Mouse (Mus musculus) liver (tissue): Measurements from ENCODE around the gene Ano9.

Source experiments
- DNase-seq: peaks from one replicate; pipeline ENCODE4 v3.0.0-alpha.2; 2020; ENCODE audit warnings: mixed read lengths

Gene Ano9

DNA sequence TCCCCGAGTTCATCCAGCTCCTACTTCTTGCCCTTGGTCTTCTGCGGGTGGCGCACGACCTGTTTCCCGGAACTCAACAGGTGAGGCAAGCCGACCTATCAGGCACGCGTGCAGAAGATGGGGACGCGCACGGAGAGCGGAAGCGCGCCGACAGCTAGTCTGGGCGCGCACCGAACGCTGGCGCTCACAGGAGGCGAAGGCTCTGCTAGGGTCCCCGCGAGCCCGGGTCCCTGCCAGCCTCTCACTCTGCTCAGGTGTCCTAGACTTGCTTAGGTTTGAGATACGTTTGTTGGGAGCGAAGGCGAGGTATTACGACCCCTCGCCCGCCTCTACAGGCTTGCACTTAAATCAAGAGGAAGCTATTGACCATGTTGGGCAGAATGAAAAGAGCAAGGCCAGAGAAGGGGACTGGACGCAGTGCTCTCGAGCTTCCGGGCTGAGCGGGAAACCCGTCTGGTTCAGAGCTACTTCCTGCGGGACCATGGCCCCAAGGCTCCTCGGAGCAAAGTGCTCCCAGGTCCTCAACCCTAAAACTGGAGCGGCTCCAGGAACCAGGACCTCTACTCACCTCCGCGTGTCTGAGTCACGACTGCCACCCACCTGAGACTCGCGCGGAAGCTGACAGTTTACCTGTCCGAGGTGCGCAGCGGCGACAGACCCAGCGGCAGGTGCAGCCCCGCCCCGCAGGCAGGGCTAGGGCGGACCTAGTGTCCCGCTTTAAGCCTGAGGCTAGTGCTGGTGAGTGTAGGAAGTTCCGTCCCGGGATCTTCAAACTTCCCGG lies 17.5 kb downstream of the Ano9 start, which contains the start of gene Sigirr:
Gene Sigirr (minus strand): TSS at position 662 of the 781 bp plus-strand sequence.
- DNase-seq: peak; percentile 50

- no peak for DNase-seq
Observed at GRCm38 (mm10) chr7:141097177-141097576, 20.4 kb downstream of the Ano9 start.

- peak; percentile 79 for DNase-seq
Observed at GRCm38 (mm10) chr7:141096649-141097056, 21.0 kb downstream of the Ano9 start.

DNA sequence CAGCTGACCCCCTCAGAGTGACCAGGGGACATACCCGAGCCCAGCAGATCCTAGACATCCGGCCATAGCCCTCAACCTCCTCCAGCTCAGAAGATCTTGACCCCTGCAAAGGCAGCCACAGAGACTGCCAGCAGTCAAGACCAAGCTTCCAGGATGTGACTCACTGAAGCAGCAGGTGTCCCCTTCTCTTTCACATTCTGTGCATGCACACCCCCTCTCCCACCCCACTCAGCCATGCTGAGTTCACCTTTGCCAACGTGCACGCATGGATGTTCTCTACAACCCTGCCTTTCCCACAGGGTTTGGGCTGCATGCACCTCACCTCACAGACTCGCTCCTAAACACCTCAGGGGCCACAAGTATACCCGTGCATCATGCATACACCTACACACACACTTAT lies 21.6 kb downstream of the Ano9 start:
- no peak for DNase-seq

GRCm38 (mm10) chr7:141094487-141095205 lies 23.0 kb downstream of the Ano9 start:
- DNase-seq: peak; percentile 41

DNA sequence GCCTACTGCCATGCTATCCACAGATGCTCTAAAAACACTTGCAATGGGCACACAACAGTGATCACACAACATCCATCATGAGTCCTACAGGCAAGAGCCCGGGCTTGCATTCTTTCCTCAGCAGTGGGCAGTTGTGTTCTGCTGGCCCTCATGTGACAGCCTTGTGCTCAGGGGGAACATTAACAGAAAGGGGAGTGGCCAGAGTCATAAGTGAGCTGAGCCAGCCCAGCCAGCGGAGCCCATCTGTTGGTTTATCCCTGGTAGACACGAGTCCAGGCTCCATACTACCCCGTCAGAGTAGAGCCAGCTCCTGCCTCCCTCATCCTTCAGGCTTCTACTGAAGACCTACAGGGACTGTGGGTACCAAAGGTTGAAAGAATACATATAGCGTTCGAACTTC lies 23.7 kb downstream of the Ano9 start:
- DNase-seq: peak; percentile 44

- peak; percentile 96 for DNase-seq
Observed at GRCm38 (mm10) chr7:141092051-141092735, 25.4 kb downstream of the Ano9 start.

DNA sequence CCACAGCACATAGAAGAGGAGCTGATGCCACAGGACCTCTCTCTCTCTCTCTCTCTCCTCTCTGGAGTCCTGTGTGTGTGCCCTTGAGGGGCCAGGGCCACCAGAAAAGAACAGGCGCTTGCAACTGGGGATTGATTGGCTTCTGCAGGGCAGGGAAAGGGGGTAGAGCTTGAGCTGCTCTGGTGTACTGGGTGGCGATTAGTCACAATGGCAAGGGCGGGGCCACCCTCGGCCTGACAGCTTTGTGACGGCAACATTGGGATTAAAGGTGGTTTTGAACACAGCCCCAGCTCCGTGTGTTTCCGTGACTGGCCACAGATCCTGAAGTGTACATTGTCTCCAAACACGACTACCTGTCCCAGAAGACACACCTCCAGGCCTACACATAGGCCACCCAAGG lies 27.4 kb downstream of the Ano9 start:
- no peak for DNase-seq

DNA sequence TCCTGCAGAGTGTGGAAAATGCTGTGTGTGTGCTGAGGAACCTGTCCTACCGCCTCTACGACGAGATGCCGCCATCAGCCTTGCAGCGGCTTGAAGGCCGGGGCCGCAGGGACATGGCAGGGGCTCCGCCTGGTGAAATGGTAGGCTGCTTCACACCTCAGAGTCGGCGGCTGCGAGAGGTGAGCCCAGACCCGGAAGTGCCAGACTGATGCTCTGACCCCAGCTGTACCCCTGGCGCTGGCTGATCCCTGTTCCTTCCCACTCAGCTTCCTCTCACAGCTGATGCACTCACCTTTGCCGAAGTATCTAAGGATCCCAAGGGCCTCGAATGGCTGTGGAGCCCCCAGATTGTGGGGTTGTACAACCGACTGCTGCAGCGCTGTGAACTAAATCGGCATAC lies 29.1 kb downstream of the Ano9 start:
- DNase-seq: no peak

GRCm38 (mm10) chr7:141087894-141088293 lies 29.7 kb downstream of the Ano9 start:
- DNase-seq: peak; percentile 32

DNA sequence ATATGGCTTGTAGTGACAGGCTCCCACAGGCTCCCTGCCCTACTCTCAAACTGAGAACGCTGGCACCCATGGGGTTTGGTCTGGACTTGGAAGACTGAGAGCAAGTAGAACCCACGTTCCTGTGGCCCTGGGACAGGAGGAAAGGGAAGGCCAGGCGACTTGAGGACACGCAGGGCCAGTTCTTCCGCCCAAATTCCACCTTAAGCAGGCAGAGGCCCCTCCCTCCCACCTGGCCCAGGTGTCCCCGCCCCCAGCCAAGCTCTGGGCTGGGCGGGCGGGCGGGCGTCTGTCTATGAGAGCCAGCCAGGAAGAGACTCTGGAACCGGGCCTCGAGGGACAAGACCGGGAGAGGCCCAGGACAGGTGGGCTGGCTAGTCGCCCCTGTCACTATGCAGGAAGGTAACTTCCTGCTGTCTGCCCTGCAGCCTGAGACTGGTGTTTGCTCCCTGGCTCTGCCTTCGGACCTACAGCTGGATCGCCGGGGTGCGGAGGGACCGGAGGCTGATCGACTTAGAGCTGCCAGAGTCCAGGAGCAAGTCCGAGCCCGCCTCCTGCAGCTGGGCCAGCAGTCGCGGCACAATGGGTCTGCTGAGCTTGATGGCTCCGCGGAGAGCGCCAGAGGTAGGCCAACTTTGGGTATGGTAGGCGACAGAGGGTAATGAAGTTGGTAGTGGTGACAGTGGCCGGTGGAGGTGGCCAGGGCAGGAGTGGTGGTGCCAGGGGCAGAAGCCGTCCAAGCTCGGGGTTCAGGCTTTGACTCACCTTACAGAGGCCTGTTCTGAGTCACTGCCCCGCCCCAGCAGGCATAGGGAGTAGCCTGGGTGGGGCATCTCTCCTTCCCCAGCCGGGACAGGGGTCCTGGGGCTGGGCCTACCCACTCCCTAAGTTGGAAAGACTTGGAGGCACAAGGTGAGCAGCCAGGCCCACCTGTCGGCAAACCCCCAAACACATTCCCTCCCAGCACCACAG lies 37.8 kb downstream of the Ano9 start:
- DNase-seq: no peak

- DNase-seq: no peak
Observed at GRCm38 (mm10) chr7:141078876-141079275, 38.7 kb downstream of the Ano9 start.

DNA sequence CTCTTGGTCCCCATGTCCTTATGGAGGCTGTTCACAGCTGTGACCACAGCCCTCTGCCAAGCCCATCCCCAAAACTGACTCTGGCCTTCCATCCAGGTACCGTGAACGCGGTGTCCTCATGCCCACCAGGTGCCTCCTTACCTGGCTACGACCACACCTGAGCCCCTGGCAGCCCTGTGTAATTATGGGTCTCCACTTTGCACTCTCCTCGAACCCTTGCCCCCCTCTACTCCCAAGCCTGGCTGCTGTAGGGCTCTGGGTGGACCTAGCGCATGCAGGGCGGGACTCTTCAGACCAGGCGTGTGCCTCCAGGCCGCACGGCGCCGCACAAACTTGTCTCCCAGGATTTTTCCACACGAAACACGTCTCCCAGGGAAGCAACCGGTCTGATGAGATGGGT lies 39.8 kb downstream of the Ano9 start, which contains the start of gene Pkp3:
Gene Pkp3 (plus strand): TSS at position 378 of the 400 bp plus-strand sequence.
- no peak for DNase-seq

DNA sequence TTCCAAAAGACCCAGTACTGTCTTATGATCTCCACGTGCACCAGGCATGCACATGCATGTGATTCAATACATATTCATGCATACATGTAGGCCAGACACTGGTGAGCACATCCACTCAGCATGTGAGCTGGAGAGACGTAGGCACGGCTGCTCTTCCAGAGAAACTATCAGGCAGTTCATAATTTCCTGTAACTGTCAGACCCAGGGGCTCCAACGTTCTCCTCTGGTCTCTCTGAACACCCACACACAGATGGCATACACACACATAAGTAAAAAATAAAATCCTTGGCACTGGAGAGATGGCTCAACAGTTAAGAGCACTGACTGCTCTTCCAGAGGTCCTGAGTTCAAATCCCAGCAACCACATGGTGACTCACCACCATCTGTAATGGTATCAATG lies 43.8 kb downstream of the Ano9 start:
- DNase-seq: no peak

GRCm38 (mm10) chr7:141072017-141072745 lies 45.4 kb downstream of the Ano9 start:
- DNase-seq: peak; percentile 54

DNA sequence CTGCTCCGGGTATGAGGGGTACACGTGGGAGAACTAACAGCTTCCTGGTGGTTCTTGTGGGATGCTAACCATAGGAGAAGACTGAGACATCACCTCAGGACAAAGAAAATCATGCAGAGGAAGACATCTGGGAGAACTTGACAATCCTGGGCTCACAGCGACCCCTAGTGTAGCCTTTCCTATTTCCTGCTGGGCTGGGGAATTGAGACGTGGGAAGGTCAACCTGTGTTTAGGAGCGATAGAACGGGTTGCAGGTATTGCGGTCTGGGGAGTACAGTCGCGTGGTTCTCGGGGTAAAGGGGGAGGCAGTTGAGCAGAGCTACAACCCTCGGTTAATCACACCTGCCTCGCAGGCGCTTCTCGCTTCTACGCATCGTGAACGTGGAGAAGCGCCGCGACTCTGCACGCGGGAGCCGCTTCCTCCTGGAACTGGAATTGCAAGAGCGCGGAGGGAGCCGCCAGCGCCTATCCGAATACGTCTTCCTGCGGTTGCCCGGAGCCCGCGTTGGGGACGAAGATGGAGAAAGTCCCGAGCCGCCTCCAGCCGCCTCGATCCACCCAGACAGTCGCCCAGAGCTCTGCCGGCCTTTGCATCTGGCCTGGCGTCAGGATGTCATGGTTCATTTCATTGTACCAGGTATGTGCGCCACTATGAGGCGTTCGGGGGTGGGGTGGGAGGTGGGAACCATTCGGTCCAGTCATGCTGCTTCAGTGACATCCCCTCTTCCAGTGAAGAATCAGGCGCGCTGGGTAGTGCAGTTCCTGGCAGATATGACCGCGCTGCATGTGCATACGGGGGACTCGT lies 47.3 kb downstream of the Ano9 start:
- DNase-seq: peak; percentile 73

- DNase-seq: no peak
Observed at GRCm38 (mm10) chr7:141068351-141068750, 49.3 kb downstream of the Ano9 start.

DNA sequence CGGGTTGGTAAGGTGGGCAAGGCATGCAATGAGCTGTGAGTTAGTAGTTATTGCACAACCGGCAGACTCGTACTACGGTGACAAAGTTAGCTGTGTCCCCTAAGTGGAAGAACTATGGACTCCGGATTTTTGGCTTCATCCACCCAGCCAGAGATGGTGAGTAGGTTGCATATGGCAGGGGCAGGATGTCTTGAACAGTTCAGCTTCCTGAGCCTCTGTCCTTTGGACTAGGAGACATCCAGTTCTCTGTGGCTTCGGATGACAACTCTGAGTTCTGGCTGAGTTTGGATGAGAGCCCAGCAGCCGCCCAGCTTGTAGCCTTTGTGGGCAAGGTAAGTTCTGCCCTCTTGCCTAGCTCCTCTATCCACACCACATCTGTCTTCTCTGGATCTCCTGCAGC lies 53.0 kb downstream of the Ano9 start:
- DNase-seq: no peak

DNA sequence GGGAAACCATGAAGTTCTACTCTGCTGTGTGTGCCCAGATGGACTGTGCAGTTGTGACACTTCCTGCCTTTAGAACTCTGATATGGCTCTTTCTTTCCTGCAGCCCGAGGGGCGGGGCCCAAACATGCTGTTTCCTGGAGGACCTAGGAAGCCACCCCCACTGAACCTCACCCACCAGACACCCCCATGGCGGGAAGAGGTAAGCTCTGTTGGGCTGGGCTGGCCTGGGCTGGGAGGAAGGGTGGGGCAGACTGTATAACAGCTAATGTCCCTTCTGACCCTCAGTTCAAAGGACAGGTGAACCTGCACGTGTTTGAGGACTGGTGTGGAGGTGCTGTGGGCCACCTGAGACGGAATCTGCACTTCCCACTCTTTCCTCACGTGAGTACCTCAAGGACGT lies 53.4 kb downstream of the Ano9 start:
- peak; percentile 57 for DNase-seq

DNA sequence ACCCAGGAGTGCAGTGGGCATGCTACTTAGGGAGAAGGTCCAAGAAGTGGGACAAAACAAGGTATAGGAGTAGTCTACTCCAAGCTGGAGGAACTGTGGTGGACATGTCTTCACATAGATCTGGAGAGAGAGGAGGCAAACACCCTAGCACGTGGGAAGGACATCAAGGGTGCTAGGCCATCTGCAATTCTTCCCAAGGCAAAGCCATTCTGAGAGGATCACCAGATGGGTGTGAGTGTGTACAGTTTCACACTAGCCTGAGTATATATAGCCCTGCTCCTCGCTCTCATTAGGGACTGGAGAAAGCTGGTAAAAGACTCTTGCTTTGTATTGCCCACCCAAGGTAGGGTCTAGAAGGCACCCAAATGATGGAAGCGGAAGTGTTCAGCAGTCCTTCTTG lies 54.3 kb downstream of the Ano9 start:
- DNase-seq: no peak

DNA sequence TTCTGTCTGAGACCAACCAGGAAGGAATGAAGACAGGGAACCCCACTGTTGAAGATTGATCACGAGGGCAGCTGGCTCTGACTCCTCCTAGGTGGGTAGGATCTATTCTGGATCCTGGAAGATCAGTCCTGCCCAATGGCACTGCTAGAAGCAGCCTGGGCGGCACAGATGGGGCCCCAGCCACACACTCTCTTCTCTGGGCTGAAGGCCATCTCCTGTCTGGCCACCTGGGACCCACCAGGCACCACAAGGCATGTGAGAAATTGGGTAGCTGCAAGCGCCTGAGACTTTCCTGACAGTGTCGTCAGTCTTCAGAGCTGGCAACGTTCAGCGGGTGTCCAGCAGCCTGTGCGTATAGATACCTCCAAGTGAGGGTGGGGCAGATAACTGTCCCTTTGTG lies 55.1 kb downstream of the Ano9 start:
- no peak for DNase-seq
